Mouse (Mus musculus): Measurements from ENCODE around the gene Pdcd6ip. TPM values are rescaled to one million over a fixed set of nuclear protein-coding genes. Genes with fewer than 3 reads are reported as not detected.

Gene Pdcd6ip
- total RNA-seq (2023): 100 to 1,000 TPM; 152 to 158 TPM

GRCm38 (mm10) chr9:113707481-113708360, at the start of gene Pdcd6ip:
Pdcd6ip (minus strand) TSS chr9:113708259.

GRCm38 (mm10) chr9:113741108-113741636, 33.1 kb upstream of the Pdcd6ip start, which contains the start of gene Clasp2:
Clasp2 (plus strand) TSS chr9:113741473.

Other genes starting within 250 kb of the Pdcd6ip start
- 10 to 100 TPM; 61.2 to 63.5 TPM for gene Clasp2, start 33.2 kb upstream of the Pdcd6ip start, total RNA-seq (2023)
- 100 to 1,000 TPM; 122 to 128 TPM for gene Ubp1, start 222.7 kb upstream of the Pdcd6ip start, total RNA-seq (2023)